Mouse (Mus musculus): Measurements from ENCODE around the gene Abca13. TPM values are rescaled to one million over a fixed set of nuclear protein-coding genes. Genes with fewer than 3 reads are reported as not detected.
"Not testable (repeated sequence)": the region's sequence is repeated elsewhere in the genome, so short reads cannot be mapped to it uniquely, and the experiment has no call there.

Abca13 gene
- polyA plus RNA-seq, 1 experiment from 2014 or later: 0.01 TPM

DNA sequence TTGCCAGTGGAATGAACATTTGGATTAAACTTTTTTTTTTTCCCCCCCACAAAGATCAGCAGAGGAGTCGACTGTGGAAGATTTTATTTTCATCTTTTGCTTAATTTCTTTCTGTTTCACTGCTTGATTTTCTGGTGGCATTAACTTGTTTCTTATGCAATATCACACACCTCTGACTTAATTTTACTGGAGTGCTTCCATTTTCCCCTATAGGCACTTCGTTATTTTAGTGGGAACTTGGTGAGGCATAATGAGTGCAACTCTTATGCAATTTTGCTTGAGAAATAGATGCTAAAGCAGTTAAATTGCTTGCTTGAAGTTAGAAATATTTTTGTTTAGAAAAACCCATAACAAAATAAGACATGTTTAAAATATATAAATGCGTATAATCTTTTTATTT lies 94.0 kb downstream of the Abca13 start:
- ChIA-PET POLR2A (no interaction called here), CTCF (no interaction called here)
- in situ Hi-C loops (cut with MboI; ENCODE audit: low pct_unique_long_range_greater_than_20kb): no loop called here
- no peak for TF ChIP-seq CTCF (IDR thresholded peaks at IDR 0.05)
- DNase-seq (ENCODE audit: low read depth, low spot score) (no peak), ATAC-seq (no peak)
- peaks cover 12% of the 10 kb centered on the region for H3K27me3 ChIP-seq

DNA sequence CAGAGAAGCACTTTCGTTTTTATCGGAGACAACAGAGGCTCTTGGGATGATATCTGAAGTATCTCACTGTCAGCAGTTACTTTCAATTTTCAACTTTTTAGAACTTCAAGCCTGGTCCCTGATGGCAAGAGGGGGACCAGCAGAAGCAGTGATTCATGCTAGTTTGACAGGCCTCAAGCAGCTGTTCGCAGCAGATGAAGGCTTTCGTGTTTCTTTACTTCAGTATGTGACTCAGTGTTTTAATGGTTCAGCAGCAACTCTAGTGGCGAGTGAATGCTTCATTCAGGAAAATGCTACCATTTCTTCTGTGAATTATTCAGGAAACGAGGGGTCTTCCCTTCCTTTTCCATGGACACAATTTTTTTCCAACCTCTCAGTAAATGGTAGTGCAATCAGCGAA lies 99.4 kb downstream of the Abca13 start:
- TF ChIP-seq CTCF (IDR thresholded peaks at IDR 0.05): no peak
- CTCF ChIA-PET: interaction anchor here (1.5 kb wide), 1 partner anchor 9 kb away, joined by 3 read pairs; no protein-coding TSS in a partner anchor

DNA sequence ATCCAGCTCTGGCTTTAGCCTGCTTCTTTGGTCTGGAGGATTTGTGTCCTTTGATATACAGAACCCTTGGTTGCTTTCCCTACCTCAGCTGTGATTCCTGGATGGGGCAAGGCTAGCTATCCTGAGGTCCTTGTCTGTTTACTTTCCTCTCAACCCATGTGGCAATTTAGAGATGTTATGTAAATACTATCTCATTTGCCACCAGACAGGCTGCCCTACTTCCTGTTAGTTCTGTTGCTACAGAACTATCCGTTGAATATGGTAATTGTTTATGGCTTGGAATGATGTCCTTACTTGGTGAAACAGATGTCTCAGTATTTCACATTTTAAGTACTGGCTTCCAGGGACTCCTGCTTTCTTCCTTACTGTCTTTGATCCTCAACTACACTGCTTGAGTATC lies 107.9 kb downstream of the Abca13 start:
- TF ChIP-seq CTCF (IDR thresholded peaks at IDR 0.05): no peak
- peaks cover 13% of the 10 kb centered on the region for H3K27me3 ChIP-seq
- CTCF ChIA-PET: no interaction called here
- in situ Hi-C loops (cut with MboI; ENCODE audit: low pct_unique_long_range_greater_than_20kb): no loop called here
- POLR2A ChIA-PET: no interaction called here
- DNase-seq (ENCODE audit: low read depth, low spot score) (no peak), ATAC-seq (no peak)

More for the DNA sequence above, 99.4 kb downstream of the Abca13 start:
- ATAC-seq (no peak), DNase-seq (ENCODE audit: low read depth, low spot score) (no peak)
- in situ Hi-C loops (cut with MboI; ENCODE audit: low pct_unique_long_range_greater_than_20kb): no loop called here
- peaks cover 14% of the 10 kb centered on the region for H3K27me3 ChIP-seq
- POLR2A ChIA-PET: no interaction called here

DNA sequence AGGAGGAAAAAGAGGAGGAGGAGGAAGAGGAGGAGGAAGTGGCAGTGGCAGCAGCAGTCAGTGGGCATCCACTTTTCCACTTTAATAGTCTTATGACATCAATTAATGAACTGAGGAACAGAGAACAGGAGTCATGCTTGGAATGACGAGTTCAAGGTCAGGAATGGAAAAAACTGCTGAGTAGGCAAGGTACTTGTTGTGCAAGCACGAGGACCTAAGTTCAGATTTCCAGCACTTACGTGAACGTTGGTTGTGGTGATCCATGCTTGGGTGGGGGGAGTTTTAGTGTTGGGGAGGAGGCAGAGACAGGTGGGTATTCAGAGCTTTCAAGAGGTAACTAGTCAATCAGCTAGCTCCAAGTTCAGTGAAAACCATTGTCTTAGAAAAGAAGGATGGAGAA lies 113.7 kb downstream of the Abca13 start:
- peaks cover 2% of the 10 kb centered on the region for H3K27me3 ChIP-seq
- POLR2A ChIA-PET: no interaction called here
- in situ Hi-C loops (cut with MboI; ENCODE audit: low pct_unique_long_range_greater_than_20kb): no loop called here
- TF ChIP-seq CTCF (IDR thresholded peaks at IDR 0.05): no peak
- no peak for DNase-seq (ENCODE audit: low read depth, low spot score)
- ATAC-seq: no peak
- CTCF ChIA-PET: interaction anchor here (0.6 kb wide), 1 partner anchor 528 kb away, joined by 3 read pairs; no protein-coding TSS in a partner anchor

DNA sequence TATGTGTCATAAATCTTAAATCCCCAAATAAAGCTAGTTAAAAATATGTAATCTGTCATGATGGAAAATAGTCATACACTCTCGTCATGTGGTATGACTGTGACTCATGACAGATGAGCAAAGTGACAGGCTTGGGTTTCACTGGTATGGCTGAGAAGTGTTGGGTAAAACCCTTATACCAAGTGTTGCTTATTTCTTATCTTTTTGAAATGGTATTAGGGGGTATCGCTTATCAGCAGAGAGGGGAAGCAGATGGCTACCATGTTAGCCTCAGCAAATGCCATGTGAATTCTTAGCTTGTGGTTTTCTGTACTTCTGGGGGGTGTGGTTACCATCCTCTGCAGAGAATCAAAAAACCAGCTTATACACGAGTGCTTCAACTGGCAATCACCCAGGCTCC lies 124.8 kb downstream of the Abca13 start:
- TF ChIP-seq CTCF (IDR thresholded peaks at IDR 0.05): no peak
- in situ Hi-C loops (cut with MboI; ENCODE audit: low pct_unique_long_range_greater_than_20kb): loop anchor here (10.0 kb wide), 1 partner anchor 1808 kb away; no protein-coding TSS in a partner anchor
- POLR2A ChIA-PET: no interaction called here
- no peak for DNase-seq (ENCODE audit: low read depth, low spot score)
- H3K27me3 ChIP-seq: peaks cover 8% of the 10 kb centered on the region
- no peak for ATAC-seq
- CTCF ChIA-PET: interaction anchor here (0.8 to 1.3 kb wide), 4 partner anchors 14 to 1816 kb away, joined by 3 to 5 read pairs (median 4); no protein-coding TSS in a partner anchor

DNA sequence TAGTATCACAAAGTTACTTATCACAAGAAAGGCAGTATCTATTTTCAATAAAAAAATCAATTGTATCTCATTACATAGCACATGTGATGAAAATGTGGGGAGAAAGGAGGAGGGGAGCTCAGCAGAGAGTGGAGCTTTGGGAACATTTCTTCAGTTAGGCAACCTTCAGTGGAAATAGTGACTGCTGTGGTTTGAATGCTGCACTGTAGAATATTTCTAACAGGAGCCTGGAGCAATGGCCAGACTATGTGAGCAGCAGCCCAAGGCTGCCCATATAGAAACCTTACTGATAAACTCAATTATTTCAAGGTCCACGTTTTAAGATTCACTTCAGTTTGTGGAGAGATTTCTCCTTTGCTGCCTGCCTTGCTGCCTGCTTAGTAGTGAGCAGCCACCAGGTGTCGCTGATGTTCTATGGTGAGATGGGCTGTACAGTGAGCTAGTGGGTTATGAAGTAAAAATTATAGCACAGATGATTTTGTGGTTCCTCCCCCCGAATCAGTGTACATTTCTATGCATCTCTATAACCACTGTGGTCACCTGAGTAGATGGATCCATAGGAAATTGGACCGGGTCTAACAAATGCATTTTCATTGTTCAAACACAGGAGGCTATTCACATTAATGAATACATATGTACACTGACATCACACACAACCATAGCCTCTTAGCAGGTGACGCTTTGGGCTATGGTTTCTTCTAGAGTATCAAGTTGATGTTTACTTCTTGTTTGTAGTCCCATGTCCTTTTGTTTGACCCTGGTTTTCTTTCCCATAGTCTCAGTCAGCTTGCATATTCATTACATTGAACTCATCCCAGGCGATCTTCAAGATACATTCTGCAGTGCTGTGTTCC lies 125.6 kb downstream of the Abca13 start:
- peak; percentile 90 for TF ChIP-seq CTCF (IDR thresholded peaks at IDR 0.05)
- DNase-seq (ENCODE audit: low read depth, low spot score) (peak; percentile 9), ATAC-seq (peak; percentile 72)
- CTCF ChIA-PET: interaction anchor here (0.6 to 1.3 kb wide), 5 partner anchors 14 to 1815 kb away, joined by 3 to 5 read pairs (median 3); no protein-coding TSS in a partner anchor
- in situ Hi-C loops (cut with MboI; ENCODE audit: low pct_unique_long_range_greater_than_20kb): loop anchor here (10.0 kb wide), 1 partner anchor 1807 kb away; no protein-coding TSS in a partner anchor
- POLR2A ChIA-PET: no interaction called here
- H3K27me3 ChIP-seq: peaks cover 8% of the 10 kb centered on the region

DNA sequence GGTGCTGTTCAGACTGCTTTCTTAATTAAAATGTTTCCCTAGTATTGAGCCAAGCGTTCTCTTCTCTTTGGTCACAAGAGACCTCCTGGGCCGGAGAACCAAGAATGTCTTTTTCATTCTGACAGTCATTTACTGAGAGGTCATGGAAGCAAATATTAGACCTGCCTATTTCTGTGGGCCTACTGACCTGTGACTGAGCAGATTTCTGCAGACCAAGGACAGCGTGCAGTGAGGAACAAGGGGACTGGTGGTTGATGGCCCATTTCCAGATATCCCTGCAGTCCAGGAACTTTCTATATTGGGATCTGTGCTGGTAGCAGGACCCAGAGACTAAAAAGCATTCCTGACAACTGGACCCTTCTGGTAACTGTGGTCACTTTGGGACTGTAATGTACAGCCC lies 146.4 kb downstream of the Abca13 start:
- TF ChIP-seq CTCF (IDR thresholded peaks at IDR 0.05): no peak
- DNase-seq (ENCODE audit: low read depth, low spot score) (no peak), ATAC-seq (no peak)
- ChIA-PET POLR2A (interaction anchor here (0.6 kb wide), 1 partner anchor 20 kb away, joined by 3 read pairs; no protein-coding TSS in a partner anchor), CTCF (no interaction called here)
- in situ Hi-C loops (cut with MboI; ENCODE audit: low pct_unique_long_range_greater_than_20kb): no loop called here
- peaks cover 19% of the 10 kb centered on the region for H3K27me3 ChIP-seq

DNA sequence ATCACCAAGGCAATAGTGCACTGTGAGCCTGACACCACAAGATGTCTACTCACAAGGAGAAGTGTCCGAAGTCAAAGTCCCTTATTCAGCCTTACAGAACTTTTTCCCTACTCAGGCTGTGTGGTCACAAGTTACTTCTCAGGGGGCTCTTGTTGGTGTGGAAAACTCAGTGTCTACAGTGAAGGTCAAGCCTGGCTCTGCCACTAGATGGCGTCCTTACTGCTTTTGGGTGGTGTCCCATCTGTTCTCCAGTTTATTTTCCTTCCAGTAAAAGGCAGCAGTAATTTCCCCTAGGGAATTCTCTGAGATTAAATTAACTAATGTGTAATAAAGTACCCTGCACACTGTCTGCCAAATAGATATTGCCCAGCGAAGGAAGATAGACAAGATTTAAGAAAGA lies 156.0 kb downstream of the Abca13 start:
- ChIA-PET POLR2A (no interaction called here), CTCF (no interaction called here)
- ATAC-seq (no peak), DNase-seq (ENCODE audit: low read depth, low spot score) (no peak)
- peak; percentile 56 for TF ChIP-seq CTCF (IDR thresholded peaks at IDR 0.05)
- in situ Hi-C loops (cut with MboI; ENCODE audit: low pct_unique_long_range_greater_than_20kb): no loop called here
- H3K27me3 ChIP-seq: no peaks in the 10 kb centered on the region

DNA sequence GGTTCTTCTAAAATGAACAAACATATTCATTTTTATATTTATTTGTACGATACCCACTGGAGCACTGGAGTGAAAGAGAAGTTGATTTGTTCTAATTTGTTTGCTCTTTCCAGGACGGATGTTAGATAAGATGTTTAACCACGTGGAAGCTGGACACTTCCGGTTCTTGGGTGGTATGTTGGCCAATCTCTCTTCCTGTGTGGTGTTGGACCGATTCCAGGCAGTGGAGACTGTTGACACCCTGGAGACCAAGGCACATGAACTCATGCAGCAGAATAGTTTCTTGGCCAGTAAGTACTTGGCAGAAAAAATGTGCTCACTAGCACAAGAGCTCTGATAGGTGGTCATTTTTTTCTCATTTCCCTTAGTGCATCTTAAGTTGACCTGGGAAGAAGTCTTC lies 181.4 kb downstream of the Abca13 start:
- no peak for TF ChIP-seq CTCF (IDR thresholded peaks at IDR 0.05)
- ATAC-seq (no peak), DNase-seq (ENCODE audit: low read depth, low spot score) (no peak)
- in situ Hi-C loops (cut with MboI; ENCODE audit: low pct_unique_long_range_greater_than_20kb): no loop called here
- ChIA-PET POLR2A (no interaction called here), CTCF (no interaction called here)
- no peaks in the 10 kb centered on the region for H3K27me3 ChIP-seq

DNA sequence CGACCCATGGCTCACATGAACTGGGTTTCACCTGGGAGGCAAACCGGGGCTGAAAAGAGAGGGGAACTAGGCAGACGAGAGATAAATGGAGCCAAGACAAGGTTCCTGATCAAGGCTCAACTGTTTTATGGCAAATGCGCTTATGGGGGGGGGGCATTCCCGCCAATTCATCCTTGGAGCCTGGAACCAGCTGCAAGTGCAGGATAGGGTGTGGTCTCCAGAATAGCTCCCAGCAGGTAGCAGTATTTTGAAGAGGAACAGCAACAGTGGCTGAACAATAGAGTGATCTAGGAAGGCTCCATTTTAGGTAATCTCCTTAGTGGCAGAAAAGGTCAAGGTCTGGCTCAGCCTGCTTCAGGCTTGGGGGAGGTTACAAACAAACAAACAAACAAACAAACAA lies 182.7 kb downstream of the Abca13 start:
- CTCF ChIA-PET; in situ Hi-C loops (cut with MboI; ENCODE audit: low pct_unique_long_range_greater_than_20kb); ATAC-seq; H3K27me3 ChIP-seq; POLR2A ChIA-PET; DNase-seq (ENCODE audit: low read depth, low spot score): not testable (repeated sequence)

DNA sequence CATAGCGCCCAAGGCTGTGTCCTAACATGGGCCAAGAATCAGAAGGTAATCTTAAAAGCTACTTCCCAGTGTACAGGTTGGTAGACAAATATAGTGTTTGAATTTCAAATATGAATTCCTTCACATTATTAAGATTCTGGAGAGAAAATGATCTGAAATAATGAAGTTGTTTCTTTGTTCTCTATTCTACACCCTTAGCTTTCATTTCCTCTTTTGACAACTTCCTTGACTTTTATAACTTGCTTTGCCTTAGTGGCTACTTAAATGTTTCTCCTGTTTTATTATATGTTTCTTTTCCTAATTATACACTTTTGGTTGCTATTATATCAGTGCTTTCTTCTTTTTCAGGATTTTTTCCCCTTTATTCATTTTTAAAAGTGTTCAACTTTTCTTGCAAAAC lies 196.8 kb downstream of the Abca13 start:
- no peak for DNase-seq (ENCODE audit: low read depth, low spot score)
- ChIA-PET CTCF (no interaction called here), POLR2A (no interaction called here)
- peaks cover 28% of the 10 kb centered on the region for H3K27me3 ChIP-seq
- no peak for ATAC-seq
- in situ Hi-C loops (cut with MboI; ENCODE audit: low pct_unique_long_range_greater_than_20kb): no loop called here
- TF ChIP-seq CTCF (IDR thresholded peaks at IDR 0.05): no peak
